ENCODE assay signal across 9 mouse cellular contexts in the genomic region with DNA sequence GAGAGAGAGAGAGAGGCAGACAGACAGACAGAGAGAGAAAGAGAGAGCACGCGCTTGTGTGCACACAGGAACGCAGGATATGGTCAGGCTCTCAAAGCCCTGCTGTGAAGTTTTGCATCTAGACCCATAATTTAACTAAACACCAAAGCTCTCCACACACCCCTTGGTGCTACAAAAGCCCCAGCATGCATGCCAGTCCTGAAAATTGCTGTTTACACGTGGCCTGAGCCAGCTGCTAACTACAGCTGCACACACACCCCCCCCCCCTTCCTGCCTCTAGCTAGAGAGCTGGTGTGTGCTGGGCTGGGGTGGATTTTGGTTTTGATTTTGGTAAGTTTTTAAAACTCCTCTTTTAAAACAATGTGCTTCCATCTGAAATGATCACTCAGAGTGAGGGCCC.
DNase-seq lines count a peak whose midpoint lies in the region; ATAC-seq and TF ChIP-seq lines count a peak whose summit lies in the region.
"Had no signal": no experiment of that assay in that cellular context is flagged by ENCODE, and none has a peak within 500 bp of the region (broad histone marks: within the 10 kb centered on the region; RNA-seq: fewer than 3 reads in every experiment).

No protein-coding gene starts in this region.

- TF ChIP-seq CTCF in spleen, adult 2 months (IDR thresholded peaks at IDR 0.05; ENCODE audit: extremely low read depth, insufficient read depth, insufficient read length, insufficient replicate concordance) = no peak

- DNase-seq in heart, adult 18-20 months = no peak
- DNase-seq in spleen, adult 2 months (ENCODE audit: low read depth in 1 of 2, low spot score in 2 of 2) = peak; percentile 40 to 42
- no peak for DNase-seq in spleen, postnatal 4 days (ENCODE audit: low spot score in 2 of 2)
- no peak for DNase-seq in right cerebral cortex, postnatal 36 days (ENCODE audit: low spot score in 2 of 2)
- no peak for DNase-seq in ovary, postnatal 10 days (ENCODE audit: low spot score)
- DNase-seq in adipocyte (ENCODE audit: low spot score) = no peak

- 67% methylated on average over 4 of the region's 4 CpGs for WGBS in heart, embryonic 16.5 days
- WGBS in spleen, adult 2 months = 16% methylated on average over 4 of the region's 4 CpGs
- 17% methylated on average over 2 of the region's 4 CpGs for WGBS in limb, embryonic 12.5 days

- peaks cover 49% of the 10 kb centered on the region for H3K4me1 ChIP-seq in heart, embryonic 16.5 days (ENCODE audit: control insufficient read depth, insufficient read depth, low read length)
- peaks cover 42% of the 10 kb centered on the region; the same call in 1 of the 2 replicates for H3K4me1 ChIP-seq in spleen, adult 2 months (ENCODE audit: control insufficient read depth, insufficient read depth, insufficient read length)
- peaks cover 70% of the 10 kb centered on the region for H3K4me1 ChIP-seq in limb, embryonic 12.5 days (replicated peaks)

- ATAC-seq in heart, embryonic 16.5 days (replicated peaks; ENCODE audit: extremely low read depth, insufficient read depth, low FRiP score) = 0 out of 2 replicates have a peak, but pooled peaks have one; percentile 29
- ATAC-seq in limb, embryonic 12.5 days (ENCODE audit: insufficient number of reproducible peaks, insufficient read depth, low FRiP score, low TSS enrichment, low read depth) = no peak

- TF ChIP-seq POLR2A in spleen, adult 2 months (IDR thresholded peaks at IDR 0.05; ENCODE audit: low read depth, low read length) = no peak

- no peaks in the 10 kb centered on the region for H3K27me3 ChIP-seq in heart, embryonic 16.5 days (ENCODE audit: control insufficient read depth, insufficient read depth, low read length)
- no peaks in the 10 kb centered on the region for H3K27me3 ChIP-seq in spleen, adult 2 months (ENCODE audit: control insufficient read depth, insufficient read depth, low read length)
- H3K27me3 ChIP-seq in limb, embryonic 12.5 days = no peaks in the 10 kb centered on the region
- H3K27me3 ChIP-seq: megakaryocyte, embryonic 14.5 days had no signal

- no peaks in the 10 kb centered on the region for H3K9me3 ChIP-seq in heart, embryonic 16.5 days (replicated peaks; ENCODE audit: control insufficient read depth, low read length)
- H3K9me3 ChIP-seq in limb, embryonic 12.5 days = no peaks in the 10 kb centered on the region
- H3K9me3 ChIP-seq: megakaryocyte, embryonic 14.5 days had no signal

- no peak overlapping the region for H3K4me3 ChIP-seq in heart, embryonic 16.5 days (ENCODE audit: low read length)
- no peak overlapping the region for H3K4me3 ChIP-seq in spleen, adult 2 months (ENCODE audit: extremely low read depth, insufficient read depth, insufficient read length)
- no peak overlapping the region for H3K4me3 ChIP-seq in limb, embryonic 12.5 days (replicated peaks)
- H3K4me3 ChIP-seq: megakaryocyte, embryonic 14.5 days had no signal

- peak overlapping the region; percentile 43; the same call in 1 of the 2 replicates for H3K27ac ChIP-seq in heart, embryonic 16.5 days (ENCODE audit: low read length)
- peak overlapping the region; percentile 81 for H3K27ac ChIP-seq in spleen, adult 2 months (ENCODE audit: insufficient read depth, low read length)
- H3K27ac ChIP-seq in limb, embryonic 12.5 days = peak overlapping the region; percentile 57; the same call in 1 of the 2 replicates

- no peak overlapping the region for H3K4me2 ChIP-seq in heart, embryonic 16.5 days (ENCODE audit: low read depth, low read length)
- no peak overlapping the region for H3K4me2 ChIP-seq in limb, embryonic 12.5 days

- H3K9ac ChIP-seq in heart, embryonic 16.5 days (ENCODE audit: low read length) = 0 out of 2 replicates have a peak overlapping the region, but pooled peaks have one; percentile 3
- H3K9ac ChIP-seq in limb, embryonic 12.5 days (replicated peaks) = no peak overlapping the region

- no peaks in the 10 kb centered on the region for H3K36me3 ChIP-seq in heart, embryonic 16.5 days (ENCODE audit: control insufficient read depth, insufficient read depth)
- H3K36me3 ChIP-seq in spleen, adult 2 months (ENCODE audit: control insufficient read depth, insufficient read depth, low read length) = no peaks in the 10 kb centered on the region
- no peaks in the 10 kb centered on the region for H3K36me3 ChIP-seq in limb, embryonic 12.5 days

Comparison
In these comparisons a context has a peak if more than half of its experiments do, and no peak if none do; other contexts are left out.
1. DNase-seq: peak in spleen, adult 2 months (2 of 2); none in heart, adult 18-20 months (0 of 2), spleen, postnatal 4 days (0 of 2), right cerebral cortex, postnatal 36 days (0 of 2), ovary, postnatal 10 days (single experiment) and adipocyte (single experiment).
2. Peak in every context shown above with its lines, with median percentiles within 50 percentile points of each other: H3K27ac ChIP-seq.